Mouse (Mus musculus) retina, embryonic 14.5 days (tissue): Measurements from ENCODE around the gene Nt5e.

ENCODE experiments used
- DNase-seq: peaks from one replicate; pipeline ENCODE4 v3.0.0-alpha.2; 2015; ENCODE audit warnings: low spot score

The Nt5e gene

DNA sequence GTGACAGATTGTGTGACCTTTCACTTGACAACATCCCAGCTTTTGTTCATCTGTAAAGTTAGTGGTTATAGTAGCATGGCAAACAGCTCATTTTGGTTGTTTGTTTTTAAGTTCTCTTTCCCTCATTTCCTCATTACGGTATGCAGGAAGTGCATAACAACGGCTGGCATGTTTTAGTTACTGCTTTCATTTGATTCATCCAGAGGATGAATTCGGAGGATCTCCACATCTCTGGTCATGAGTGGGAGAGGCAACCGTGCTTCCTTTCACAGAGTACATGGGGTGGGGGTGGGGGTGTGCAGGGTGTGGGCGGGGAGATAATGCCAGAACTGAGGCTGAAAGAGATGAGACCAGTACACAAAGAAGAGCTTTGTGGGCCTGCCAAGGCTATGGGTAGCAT is 19.9 kb downstream of the Nt5e start:
- DNase-seq = no peak

DNA sequence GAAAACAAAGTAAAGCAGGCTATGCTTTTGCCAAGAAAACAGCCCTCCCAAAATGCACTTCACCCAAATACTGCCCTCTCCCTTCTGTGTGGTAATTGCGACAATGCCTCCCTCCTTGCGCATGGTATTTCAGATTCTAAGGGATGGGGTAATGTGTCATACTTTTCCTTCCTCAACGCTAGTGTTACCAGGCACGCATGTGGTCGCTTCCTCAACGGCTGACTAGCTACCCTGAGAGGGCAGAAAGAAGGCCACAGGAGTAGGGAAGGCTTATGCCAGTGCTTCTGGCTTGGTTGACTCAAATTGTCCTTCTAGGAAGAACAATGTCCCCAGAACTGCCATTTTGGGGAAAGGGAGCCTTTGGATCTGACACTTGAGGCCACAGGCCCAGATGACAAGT is 21.6 kb downstream of the Nt5e start:
- no peak for DNase-seq

DNA sequence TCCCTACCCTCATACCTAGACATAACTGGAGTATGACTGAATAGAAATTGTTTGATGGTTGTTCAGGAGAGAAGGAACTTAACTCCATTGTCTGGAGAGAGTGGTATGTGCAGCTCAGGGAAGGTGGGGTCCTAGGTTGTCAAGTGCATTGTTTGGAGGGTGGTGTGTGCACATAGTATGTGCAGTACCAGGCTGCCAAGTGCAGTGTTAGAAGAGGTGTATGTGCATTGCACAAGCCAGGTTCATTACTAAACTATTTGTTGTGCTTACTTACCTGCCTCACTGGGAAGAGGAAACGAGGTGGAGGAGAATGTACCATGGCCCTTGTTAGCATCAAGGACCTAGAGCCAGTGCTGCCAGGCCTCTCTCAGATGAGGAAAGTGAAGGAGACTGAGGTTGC is 23.3 kb downstream of the Nt5e start:
- no peak for DNase-seq

DNA sequence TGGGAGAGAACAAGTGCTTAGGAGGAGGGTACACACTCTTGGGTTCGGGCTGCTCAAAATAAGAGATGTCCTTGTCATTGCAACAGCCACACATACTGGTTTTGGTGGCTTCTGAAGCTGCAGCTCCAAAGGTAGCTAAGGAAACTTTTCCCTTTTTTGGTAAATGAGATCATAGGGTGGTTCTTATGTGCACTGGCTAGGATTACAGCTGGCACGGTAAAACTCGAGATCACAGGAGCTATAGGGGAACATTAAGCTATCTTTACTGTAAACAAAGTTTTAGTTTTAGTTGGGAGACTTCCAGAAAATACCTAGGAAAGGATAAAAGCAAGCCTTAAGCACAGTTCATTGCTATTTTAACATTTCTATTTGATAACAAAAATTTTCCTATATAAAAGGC is 24.2 kb downstream of the Nt5e start:
- DNase-seq = no peak

DNA sequence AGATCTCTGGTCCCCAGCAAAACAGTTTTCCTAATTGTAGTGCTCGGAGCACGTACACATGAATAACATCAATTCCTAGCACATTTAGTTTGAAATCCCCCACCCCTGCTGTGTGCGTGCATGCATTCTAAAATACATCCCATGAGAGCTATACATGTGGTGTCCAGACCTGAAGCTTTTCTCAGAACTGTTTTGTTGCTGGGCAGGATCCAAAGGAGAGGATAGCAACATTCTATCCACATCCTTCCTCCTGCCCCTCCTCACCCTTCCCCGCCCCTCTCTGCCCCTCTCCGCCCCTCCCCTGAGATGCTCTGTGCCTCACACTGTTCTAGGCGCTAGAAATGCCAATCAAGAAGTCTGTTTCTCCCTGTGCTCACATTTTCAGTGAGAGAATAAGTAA is 25.7 kb downstream of the Nt5e start:
- no peak for DNase-seq

DNA sequence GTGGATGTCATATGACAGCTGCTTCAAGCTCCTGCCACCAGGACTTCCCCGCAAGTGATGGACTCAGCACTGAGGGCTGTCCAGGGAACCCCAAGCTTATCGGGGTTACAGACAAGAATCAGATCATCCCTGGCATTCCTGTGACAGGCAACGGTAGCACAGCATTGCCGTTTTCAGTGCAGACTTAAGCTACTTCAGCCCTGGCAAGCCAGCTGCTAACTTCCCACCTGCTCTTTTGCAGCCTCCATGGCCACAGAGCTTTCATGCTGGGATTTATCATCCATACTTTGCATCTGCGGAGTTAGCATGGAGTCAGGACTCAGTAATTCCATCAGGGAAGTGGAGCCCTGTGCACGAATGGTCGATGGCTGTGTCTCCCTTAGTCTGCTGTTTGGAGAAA is 26.5 kb downstream of the Nt5e start:
- no peak for DNase-seq

DNA sequence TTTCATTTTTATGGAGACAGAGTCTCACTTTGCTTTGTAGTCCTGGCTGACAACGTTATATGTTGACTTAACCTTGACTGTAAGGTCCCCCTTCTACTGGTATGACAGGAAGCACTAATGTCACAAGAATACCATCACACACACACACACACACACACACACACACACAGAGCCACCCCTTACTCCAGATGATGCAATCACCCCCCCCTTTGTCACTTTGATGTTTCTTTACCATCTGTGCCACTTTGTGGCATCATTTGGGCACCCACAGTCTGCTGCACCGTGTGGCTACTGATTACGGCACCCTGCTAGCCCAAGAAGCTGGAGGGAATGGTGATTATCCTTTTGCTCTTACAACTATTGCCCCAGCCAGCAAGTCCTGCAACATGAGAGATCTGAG is 30.2 kb downstream of the Nt5e start:
- DNase-seq = no peak

DNA sequence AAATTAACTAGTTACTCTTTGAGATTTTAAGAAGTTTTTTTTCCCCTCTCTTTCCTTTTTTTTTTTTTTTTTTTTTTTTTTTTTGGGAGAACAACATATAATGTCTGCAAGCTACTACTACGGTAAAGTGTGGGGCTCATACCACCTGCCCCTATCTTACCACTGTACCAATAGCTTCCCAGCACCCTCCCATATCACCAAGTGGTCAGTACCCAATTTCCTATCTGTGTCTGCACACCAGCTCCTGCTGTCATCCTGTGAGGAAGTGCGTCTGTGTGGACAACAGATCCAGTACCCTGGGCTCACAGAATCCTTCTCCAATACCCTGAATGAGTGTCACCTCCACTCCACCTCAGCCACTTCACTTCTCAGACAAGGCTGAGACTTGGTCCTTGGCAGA is 32.1 kb downstream of the Nt5e start:
- no peak for DNase-seq

DNA sequence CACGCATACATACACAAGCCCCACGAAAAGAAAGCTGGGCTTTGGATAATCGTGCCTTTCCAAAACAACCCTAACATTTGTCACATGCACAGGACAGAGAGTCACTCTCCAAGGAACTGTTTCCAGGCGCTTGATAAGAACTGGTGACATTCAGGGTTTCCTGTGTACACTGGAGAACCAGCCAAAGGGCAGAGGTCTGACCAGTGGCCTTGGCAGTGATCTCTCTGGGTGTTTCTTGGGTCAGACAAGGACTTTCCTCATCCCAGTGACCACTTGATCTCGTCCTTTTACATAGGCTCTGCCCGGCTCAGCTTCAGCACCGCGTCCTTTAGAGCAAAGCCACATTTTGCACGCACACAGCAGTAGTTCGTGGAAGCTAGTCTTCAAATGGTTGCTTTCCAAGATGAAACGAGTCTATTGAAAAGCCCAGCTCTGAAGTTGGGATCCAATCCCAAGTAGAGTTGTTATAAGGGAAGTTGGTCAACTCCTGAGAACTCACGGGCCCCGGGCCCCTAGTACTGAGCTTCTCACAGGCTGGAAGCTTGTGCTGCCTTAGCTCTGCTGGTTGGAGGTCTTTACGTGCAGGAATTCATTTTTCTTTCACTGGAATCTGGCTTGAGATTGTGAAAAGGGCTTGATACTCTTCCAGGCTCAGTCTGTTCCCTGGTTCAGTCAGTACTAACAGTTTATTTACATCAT is 34.4 kb downstream of the Nt5e start:
- DNase-seq = no peak

DNA sequence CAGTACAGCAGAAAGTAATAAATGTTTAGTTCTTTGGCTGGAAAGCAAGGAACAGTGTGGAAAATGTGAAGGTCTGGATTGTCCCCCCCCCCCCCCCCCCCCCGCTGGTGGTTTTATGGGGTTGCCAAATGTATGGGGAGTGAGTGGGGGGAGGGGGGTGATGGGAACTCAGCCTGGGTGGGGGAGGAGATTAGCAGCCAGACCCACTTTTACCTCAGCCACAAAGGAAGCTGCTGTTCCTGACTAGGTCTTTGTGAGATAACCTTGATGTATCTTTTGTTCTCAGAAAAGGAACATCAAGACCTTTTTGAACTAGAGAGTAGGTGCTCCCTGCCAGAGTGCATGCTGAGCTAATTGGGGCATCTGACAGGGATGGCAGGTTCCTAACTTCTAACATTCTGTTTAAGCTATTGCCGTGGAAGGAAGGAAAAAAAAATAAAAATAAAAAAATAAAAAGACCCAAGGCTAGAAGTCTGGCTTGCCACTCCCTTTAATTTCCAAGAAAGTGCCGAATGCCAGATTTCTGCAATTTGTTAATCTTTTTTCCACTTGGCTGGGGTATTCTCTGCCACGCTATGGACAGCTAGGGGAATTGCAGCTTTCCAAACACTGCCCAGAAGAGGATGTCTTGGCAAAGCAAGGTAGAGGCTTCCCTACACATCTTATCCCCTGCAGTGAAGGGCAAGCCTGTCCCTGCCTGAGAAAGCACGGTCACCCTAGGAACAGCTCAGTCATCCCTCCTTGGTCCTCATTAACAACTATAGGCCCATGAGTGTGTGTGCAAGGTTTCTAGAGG is 35.3 kb downstream of the Nt5e start:
- no peak for DNase-seq

DNA sequence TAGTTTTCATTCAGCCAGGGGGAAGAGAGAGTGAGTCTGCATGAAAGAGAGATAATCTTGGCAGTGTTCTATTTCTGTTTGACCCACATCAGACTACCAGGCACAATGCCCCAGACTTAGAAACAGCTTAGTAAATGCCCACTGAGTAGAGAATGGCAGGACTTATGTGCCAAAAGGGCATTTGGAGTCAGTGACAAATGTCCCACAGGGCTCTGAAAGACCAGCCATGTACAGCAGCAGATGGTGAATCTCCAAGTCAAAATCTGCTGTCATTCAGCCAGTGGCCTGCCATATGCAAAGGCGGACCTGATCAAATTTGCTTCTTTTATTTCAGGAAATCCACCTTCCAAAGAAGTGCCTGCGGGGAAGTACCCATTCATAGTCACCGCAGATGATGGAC is 36.1 kb downstream of the Nt5e start:
- DNase-seq = no peak

DNA sequence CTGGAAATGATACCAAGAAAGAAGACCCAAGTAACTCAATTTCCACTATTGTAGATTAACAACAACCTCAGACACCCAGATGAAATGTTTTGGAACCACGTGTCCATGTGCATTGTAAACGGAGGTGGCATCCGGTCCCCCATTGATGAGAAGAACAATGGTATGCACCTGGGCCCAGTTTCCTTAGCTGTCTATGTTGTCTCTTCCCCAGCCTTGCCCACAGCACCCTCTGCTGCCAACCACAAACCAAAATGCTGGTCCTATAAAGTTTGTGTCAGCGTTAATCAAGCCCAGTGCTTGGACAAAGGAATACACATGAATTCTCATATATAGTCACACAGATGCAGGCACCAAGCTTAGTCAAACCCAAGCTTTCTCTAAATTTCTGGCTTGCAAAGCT is 39.3 kb downstream of the Nt5e start:
- DNase-seq = no peak

DNA sequence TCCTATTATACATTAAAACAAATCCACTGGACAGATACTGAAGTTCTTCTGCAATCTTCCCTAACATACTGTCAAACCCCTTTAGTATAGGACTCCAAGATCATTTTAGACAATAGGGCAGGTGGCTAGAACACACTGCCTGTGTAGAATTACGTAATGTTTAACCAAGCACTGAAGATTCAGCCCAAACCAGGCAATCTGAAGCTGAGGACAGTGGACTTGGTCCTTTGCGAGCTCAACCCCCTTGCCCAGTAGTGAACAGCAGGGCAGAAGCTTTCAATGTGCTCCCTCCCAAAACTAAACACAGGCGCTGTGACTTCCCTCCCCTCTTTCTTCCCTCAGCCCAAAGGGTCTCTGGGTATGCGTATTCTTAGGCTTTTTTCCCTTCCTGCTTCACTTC is 39.8 kb downstream of the Nt5e start:
- DNase-seq = no peak

DNA sequence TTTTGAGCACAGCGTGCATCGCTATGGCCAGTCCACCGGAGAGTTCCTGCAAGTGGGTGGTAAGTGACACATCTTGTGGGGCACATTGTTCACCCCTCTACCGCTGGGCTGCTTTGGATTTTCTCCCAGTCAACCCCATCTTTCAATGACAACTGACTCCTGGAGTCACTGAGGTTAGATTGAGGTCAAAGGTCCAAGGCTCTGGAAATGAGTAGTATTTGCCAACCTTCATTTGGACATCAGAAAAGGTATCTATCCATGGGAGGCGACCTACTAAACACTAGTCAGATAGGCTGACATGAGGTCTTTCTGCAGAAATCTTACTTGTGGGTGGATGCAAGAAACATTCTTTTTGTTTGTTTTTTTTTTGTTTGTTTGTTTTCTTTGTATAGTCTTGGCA is 40.3 kb downstream of the Nt5e start:
- no peak for DNase-seq

DNA sequence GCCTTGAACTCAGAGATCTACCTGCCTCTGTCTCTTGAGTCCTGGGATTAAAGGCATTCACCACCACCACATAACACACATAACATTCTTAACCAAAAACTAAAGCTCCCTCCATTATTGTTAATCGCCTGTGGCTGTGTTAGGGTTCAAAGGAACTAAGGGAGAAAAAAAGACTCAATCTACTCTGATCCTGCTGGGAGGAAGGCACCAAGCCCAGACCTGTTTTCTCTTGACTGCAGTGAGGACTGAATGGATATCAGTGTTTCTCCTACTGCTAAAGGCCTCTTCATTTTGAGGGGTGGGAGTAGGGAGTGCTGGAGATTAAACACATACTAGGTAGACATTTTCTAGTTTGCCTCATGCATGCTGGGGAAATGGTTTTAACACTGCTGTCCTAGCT is 40.8 kb downstream of the Nt5e start:
- no peak for DNase-seq

DNA sequence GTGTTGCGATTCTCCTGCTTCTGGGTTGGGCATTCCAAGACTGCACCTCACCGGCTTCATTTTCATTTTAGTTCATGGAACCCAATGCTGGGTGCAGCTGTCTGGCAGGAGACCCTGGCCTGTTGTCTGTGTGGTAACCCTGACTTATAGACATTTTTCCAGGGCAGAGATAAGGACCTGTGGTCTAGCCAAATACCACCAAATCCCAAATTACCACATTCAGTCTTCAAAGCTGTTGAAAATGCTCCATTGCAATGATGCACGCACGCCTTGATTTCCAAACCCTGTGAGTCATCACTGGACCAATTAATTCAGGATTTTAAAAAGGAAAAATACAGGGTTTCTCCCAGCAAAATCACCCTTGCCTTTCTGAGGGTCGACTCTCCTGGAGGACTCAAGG is 41.5 kb downstream of the Nt5e start:
- DNase-seq = no peak

DNA sequence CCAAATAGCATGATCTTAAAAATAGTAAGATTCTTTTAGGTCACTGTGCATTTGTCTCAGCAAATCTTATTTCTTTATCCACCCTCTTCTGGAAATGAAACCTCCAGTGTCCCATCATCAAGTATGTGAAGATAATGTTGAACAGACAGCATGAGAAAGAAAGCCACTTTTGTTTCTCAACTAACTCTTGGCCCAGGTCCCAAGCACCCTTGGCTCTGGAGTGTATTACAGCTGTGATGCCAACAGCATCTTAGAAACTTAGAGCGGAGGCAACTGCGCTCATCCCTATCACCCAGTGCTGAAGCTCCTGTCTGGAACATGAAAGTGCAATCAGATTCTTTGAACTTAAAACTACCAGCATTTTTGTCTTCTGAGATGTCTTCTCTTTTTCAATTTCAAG is 42.7 kb downstream of the Nt5e start:
- DNase-seq = no peak

DNA sequence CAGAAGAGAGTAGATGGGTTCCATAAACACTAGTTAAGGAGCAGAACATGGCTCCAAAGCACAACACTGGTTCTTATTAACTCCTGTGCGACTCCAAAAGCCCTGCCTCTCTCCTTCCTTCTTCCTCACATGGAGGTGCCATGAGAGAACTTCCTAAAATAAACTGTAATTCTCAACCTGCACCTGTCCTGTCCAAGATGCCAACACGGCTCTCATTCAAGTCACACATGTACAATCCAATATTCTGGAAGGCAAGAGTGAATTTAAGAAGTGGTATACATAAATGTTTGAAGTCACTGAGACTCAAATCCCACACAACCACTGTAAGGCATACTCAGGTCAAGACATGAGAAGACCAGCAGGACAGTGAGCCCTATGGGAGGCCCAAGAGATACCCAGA is 44.2 kb downstream of the Nt5e start:
- no peak for DNase-seq

DNA sequence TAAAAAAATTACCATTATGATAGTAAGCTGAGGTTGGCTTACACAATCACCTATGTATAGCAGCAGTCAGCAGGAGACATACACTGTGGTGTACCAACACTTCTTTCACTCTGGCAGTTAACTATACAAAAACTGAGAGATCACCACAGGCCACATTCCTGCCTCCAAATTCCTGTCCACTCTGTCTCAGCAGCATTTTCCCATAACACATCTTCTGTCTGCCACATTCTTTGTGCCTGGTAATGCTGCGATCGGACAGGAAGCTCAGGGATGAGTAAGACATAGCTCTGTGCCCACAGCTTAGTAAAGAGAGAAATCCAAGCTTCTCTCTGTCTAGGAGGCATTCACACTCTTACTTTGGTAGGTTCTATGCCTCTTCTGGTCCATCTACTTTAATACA is 46.0 kb downstream of the Nt5e start:
- no peak for DNase-seq

DNA sequence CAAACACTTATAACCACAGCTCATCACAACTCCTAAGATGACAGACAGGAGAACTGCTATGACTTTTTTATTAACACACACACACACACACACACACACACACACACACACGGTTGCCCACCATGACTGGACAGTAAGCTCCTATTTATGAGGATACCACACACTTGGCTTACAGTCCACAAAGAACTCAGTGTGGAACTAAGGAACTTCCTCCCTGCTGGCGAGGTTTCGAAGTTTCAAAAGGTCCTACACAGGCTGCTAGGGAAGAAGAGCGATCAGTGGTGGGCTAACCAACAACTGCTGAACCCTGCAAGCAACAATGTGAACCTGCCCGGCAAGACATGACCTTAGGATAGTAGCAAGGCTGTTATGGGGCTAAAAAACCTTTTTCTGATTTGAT is 50.5 kb downstream of the Nt5e start:
- no peak for DNase-seq

DNA sequence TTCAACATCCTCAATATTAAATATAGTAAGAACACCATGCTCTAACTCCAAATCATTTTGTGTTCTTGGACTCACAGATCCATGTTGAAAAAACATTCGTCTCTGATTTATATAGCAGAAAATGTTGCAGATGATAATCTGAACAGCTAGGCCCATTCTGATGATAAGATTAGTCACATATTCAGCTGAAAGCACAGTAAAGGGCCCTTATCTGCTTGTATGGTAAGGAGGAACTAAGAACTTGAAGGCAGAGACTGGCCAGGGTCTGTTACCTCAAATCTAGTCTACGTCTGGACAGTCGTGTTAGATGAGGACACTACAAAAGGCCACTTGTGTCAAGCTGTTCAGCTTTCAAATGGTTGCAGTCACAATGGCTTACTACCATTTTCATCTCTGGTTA is 52.1 kb downstream of the Nt5e start:
- DNase-seq = no peak

DNA sequence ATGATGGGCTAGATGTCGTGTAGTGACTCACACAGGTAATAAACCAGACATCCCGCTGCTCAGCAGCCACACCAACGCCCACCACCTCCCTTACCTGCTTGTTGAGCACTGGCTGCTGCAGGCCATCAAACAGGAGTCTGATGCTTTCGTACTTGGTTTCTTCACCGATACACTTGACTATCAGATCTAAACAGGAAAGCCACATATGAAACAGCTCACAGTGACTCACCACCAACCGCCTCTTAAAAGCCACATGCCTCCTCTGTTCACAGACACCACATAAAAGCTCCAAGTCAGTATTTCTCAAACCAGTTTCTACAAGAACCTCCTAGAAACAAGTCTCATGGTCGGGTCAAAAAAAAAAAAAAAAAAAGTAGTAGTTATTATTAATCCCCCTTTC is 53.1 kb downstream of the Nt5e start:
- no peak for DNase-seq

DNA sequence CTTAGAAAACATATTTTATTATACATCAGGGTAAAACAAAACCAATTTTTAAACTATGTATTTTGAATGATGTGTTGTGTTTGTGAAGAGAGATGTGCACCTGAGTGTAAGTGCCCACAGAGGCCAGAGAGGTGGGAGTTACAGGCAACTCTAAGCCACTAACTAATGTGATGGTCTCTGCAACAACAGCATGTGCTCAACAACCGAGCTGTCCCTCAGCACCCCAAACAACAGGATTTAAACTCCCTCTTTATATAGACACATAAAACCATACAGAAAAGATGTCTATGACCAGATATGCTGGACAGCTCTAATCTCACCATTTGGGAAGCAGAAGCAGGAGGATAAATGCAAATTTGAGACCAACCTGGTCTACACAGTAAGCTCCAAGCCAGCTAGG is 53.5 kb downstream of the Nt5e start:
- no peak for DNase-seq

DNA sequence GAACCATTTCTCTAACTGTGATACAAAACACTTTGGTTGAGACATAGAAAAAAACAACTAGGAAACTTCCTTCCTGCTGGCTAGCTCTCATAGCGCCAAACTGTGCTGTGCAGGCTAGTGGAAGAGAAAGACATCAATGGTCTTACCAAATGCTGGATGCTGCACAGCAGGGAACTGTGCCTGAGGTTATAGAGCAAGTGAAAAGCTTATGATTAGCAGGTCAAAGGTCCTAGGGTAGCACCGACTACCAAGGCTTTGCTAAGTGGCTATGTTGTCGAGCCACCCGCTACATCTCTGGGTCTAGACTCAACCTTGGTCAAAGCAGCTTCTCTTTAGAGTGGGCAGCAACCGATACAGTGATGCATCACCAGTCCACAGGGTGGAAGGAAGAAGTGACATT is 61.8 kb downstream of the Nt5e start:
- no peak for DNase-seq
